In the genomic region with DNA sequence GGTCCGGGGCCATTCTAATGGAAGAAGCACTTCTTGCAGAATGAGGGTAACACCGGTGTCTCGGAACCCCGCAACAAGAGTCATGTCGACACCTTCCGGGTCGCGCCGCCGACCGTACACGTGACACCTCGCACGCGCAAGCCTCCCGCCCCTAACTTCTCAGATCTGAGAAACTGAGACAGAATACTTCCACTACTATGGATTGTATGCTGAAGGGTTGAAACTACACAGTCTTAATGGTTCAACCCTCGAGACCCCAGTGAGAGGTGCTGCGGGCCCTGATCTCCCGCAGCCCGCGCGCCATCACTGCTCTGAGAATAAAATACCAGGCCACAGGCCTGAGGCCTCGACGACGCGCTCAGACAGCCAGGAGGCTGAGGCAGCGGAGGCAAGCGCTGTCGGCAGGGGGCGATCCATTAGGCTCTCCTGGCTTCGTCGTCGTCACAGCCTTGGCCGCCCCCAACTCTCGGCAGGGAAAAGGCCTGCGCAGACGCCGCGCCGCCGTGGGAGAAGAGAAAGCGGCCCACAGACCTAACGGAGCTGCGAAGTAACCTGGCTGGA, we compare ENCODE assay signal across 1 mouse cellular context.
TF ChIP-seq lines count a peak whose summit lies in the region.

No protein-coding gene starts in this region.

TF ChIP-seq in MEL, 35 proteins besides CTCF, POLR2A, EP300 and RAD21 (continued from another document):
- TF ChIP-seq MXI1 (IDR thresholded peaks at IDR 0.05; ENCODE audit: low read depth, low read length): peak; percentile 93
